Mouse (Mus musculus) forebrain, embryonic 13.5 days (tissue): ENCODE data around the gene Gm38100. TPM values are rescaled to one million over a fixed set of nuclear protein-coding genes. Genes with fewer than 3 reads are reported as not detected.

Experiments used
- ATAC-seq: fragments of 200-750 bp; cut with Nextera tagmentation; 2 replicates; pipeline ENCODE4 v1.8.0; 2017
- H3K27ac ChIP-seq: fragments of 300-500 bp; sonication (generic); 2 replicates; pipeline ENCODE4 v1.5.1; 2015; ENCODE audit warnings: inconsistent platforms, mild to moderate bottlenecking, moderate library complexity
- H3K27me3 ChIP-seq: fragments of 300-500 bp; sonication (generic); 2 replicates; pipeline ENCODE4 v1.6.1; 2015; ENCODE audit warnings: mild to moderate bottlenecking, inconsistent platforms
- H3K36me3 ChIP-seq: fragments of 300-500 bp; sonication (generic); 2 replicates; pipeline ENCODE4 v1.6.1; 2015; ENCODE audit warnings: mild to moderate bottlenecking, inconsistent platforms; ENCODE audit not compliant: poor library complexity, severe bottlenecking
- H3K4me1 ChIP-seq: fragments of 300-500 bp; sonication (generic); 2 replicates; pipeline ENCODE4 v1.6.1; 2015; ENCODE audit warnings: inconsistent platforms
- H3K4me2 ChIP-seq: fragments of 300-500 bp; sonication (generic); 2 replicates; pipeline ENCODE4 v1.6.1; 2015; ENCODE audit warnings: inconsistent platforms, mild to moderate bottlenecking, moderate library complexity
- H3K4me3 ChIP-seq: fragments of 300-500 bp; sonication (generic); 2 replicates; pipeline ENCODE4 v1.5.1; 2015; ENCODE audit warnings: mild to moderate bottlenecking, inconsistent platforms
- H3K9ac ChIP-seq: fragments of 300-500 bp; sonication (generic); 2 replicates; pipeline ENCODE4 v1.6.1; 2015; ENCODE audit warnings: mild to moderate bottlenecking, inconsistent platforms
- H3K9me3 ChIP-seq: fragments of 300-500 bp; sonication (generic); replicated peaks from 2 replicates; pipeline ENCODE4 v1.6.1; 2016; ENCODE audit warnings: inconsistent platforms
- WGBS: fragments of 180-500 bp; shearing (Covaris S2); methylation state at CpG from one replicate; pipeline ENCODE4 v1.1.7; 2015; 5-methylcytosine and 5-hydroxymethylcytosine counted together
- polyA plus RNA-seq: library from polyadenylated mRNA; unstranded; fragments of >200 nt; fragmentation: Nextera tagmentation; extraction: Ambion mirVana; gene quantifications from 2 replicates; pipeline ENCODE4 v1.2.1, GENCODE M21; 2015

The Gm38100 gene
- polyA plus RNA-seq, result 0.16 and 0.18 TPM in 2 replicates

GRCm38 (mm10) chr1:175920029-175920428, at the start of gene Gm38100:
Gm38100 (plus strand) TSS chr1:175920329.
- H3K9ac ChIP-seq, result no peak within 1 kb of the TSS
- no peaks in the 10 kb centered on the region for H3K4me1 ChIP-seq
- 90% methylated on average over 9 of the region's 9 CpGs for WGBS
- no peak within 1 kb of the TSS for H3K4me3 ChIP-seq
- ATAC-seq, result no peak
- no peaks in the 10 kb centered on the region for H3K27me3 ChIP-seq
- H3K36me3 ChIP-seq, result no peaks in the 10 kb centered on the region
- H3K9me3 ChIP-seq, result no peaks in the 10 kb centered on the region
- no peak within 1 kb of the TSS for H3K4me2 ChIP-seq
- no peak within 1 kb of the TSS for H3K27ac ChIP-seq

GRCm38 (mm10) chr1:175870716-175871115, 49.4 kb upstream of the Gm38100 start:
- Histone ChIP-seq H3K4me3 (no peak overlapping the region), H3K4me1 (no peaks in the 10 kb centered on the region), H3K9me3 (no peaks in the 10 kb centered on the region), H3K9ac (no peak overlapping the region), H3K27ac (no peak overlapping the region), H3K36me3 (no peaks in the 10 kb centered on the region), H3K4me2 (no peak overlapping the region), H3K27me3 (no peaks in the 10 kb centered on the region)
- 69% methylated on average over 3 of the region's 3 CpGs for WGBS
- no peak for ATAC-seq

GRCm38 (mm10) chr1:175872028-175872816, 47.9 kb upstream of the Gm38100 start:
- Histone ChIP-seq H3K9ac (no peak overlapping the region), H3K36me3 (no peaks in the 10 kb centered on the region), H3K4me3 (no peak overlapping the region), H3K27ac (no peak overlapping the region), H3K27me3 (no peaks in the 10 kb centered on the region), H3K4me1 (no peaks in the 10 kb centered on the region), H3K4me2 (no peak overlapping the region), H3K9me3 (no peaks in the 10 kb centered on the region)
- no peak for ATAC-seq
- 84% methylated on average over 6 of the region's 6 CpGs for WGBS

GRCm38 (mm10) chr1:175880453-175881296, 39.5 kb upstream of the Gm38100 start, which contains the start of gene Exo1:
Exo1 (plus strand) TSS chr1:175880581.
- peak within 1 kb of the TSS; percentile 75 for H3K9ac ChIP-seq
- H3K9me3 ChIP-seq, result no peaks in the 10 kb centered on the region
- WGBS, result under 1% methylated on average over 66 of the region's 66 CpGs
- H3K4me3 ChIP-seq, result peak within 1 kb of the TSS; percentile 81
- H3K4me2 ChIP-seq, result peak within 1 kb of the TSS; percentile 82
- ATAC-seq, result peak; percentile 98
- peaks cover 22% of the 10 kb centered on the region for H3K4me1 ChIP-seq
- H3K36me3 ChIP-seq, result peaks cover 24% of the 10 kb centered on the region
- no peaks in the 10 kb centered on the region for H3K27me3 ChIP-seq
- H3K27ac ChIP-seq, result peak within 1 kb of the TSS; percentile 61

DNA sequence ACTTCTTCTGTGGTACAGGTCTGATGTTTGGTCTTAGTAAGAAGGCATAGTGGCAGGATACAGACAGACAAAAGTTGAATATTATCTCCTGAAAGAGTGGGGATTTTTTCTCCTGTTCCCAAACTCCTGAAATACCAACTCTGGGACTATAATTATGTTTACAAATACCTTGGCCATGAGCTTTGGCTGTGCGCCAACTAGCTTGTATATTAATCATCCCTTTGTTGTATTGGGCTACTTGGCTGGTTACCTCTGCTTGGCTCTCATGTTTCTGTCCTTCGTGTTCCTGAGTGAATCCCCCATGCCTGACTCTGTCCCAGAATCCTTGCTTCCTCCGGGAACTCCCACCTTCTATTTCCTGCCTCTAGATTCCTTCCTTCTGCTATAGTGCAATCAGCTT, 36.7 kb upstream of the Gm38100 start:
- 81% methylated on average over 3 of the region's 3 CpGs for WGBS

GRCm38 (mm10) chr1:175893263-175893662, 26.9 kb upstream of the Gm38100 start:
- 88% methylated on average over 6 of the region's 6 CpGs for WGBS
- Histone ChIP-seq H3K27me3 (no peaks in the 10 kb centered on the region), H3K9me3 (no peaks in the 10 kb centered on the region), H3K4me1 (no peaks in the 10 kb centered on the region), H3K4me2 (no peak overlapping the region), H3K36me3 (peaks cover 56% of the 10 kb centered on the region), H3K9ac (no peak overlapping the region), H3K4me3 (no peak overlapping the region), H3K27ac (no peak overlapping the region)
- no peak for ATAC-seq

More for the DNA sequence above, 36.7 kb upstream of the Gm38100 start:
- no peak overlapping the region for H3K9ac ChIP-seq
- H3K4me3 ChIP-seq, result no peak overlapping the region
- H3K4me1 ChIP-seq, result peaks cover 22% of the 10 kb centered on the region
- H3K36me3 ChIP-seq, result peaks cover 41% of the 10 kb centered on the region
- peak overlapping the region; percentile 22; the same call in 1 of the 2 replicates for H3K4me2 ChIP-seq
- ATAC-seq, result no peak
- H3K27me3 ChIP-seq, result no peaks in the 10 kb centered on the region
- H3K27ac ChIP-seq, result no peak overlapping the region
- H3K9me3 ChIP-seq, result no peaks in the 10 kb centered on the region

GRCm38 (mm10) chr1:175893726-175894125, 26.4 kb upstream of the Gm38100 start:
- Histone ChIP-seq H3K27me3 (no peaks in the 10 kb centered on the region), H3K9ac (no peak overlapping the region), H3K4me3 (no peak overlapping the region), H3K9me3 (no peaks in the 10 kb centered on the region), H3K36me3 (peaks cover 56% of the 10 kb centered on the region), H3K27ac (no peak overlapping the region), H3K4me2 (no peak overlapping the region), H3K4me1 (no peaks in the 10 kb centered on the region)
- ATAC-seq, result no peak
- 94% methylated on average over 12 of the region's 12 CpGs for WGBS

- WGBS, result 87% methylated on average over 2 of the region's 2 CpGs
- ATAC-seq, result no peak
- H3K27me3 ChIP-seq, result no peaks in the 10 kb centered on the region
- no peak overlapping the region for H3K9ac ChIP-seq
- H3K4me1 ChIP-seq, result peaks cover 9% of the 10 kb centered on the region; the same call in 1 of the 2 replicates
- H3K9me3 ChIP-seq, result no peaks in the 10 kb centered on the region
- H3K27ac ChIP-seq, result no peak overlapping the region
- H3K36me3 ChIP-seq, result peaks cover 44% of the 10 kb centered on the region
- H3K4me2 ChIP-seq, result no peak overlapping the region
- H3K4me3 ChIP-seq, result no peak overlapping the region
These were observed 8.9 kb upstream of the Gm38100 start for GRCm38 (mm10) chr1:175911207-175911606.

GRCm38 (mm10) chr1:175912038-175912437, 8.1 kb upstream of the Gm38100 start:
- ATAC-seq, result no peak

DNA sequence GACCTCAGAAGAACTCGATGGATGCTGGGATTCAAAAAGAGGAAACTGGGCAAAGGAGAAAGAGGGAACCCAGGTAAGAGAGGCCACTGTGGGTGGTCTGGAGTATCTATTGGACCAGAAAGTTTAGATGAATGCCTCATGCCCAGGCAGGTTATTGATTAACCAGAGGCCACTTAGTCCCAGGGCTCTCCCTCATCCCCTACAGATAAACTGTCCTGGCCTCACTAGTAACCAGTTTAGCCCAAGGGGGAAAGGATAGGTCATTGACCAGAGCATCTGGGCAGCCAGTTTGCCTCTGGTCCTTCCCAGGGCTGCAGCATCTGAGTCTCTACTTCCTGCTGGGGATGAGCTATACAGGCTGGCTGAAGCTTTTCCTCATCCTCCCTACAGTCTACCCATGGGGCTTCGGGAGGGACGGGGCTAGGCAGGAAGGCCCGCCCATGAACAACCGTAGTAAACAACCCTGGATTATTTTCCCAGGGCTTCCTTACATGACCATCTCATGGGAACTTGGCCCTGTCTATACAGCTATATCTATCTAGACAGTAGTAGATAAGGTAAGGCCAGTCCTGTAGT, 6.3 kb upstream of the Gm38100 start:
- Histone ChIP-seq H3K27ac (no peak overlapping the region), H3K27me3 (no peaks in the 10 kb centered on the region), H3K4me3 (no peak overlapping the region), H3K4me1 (peaks cover 9% of the 10 kb centered on the region; the same call in 1 of the 2 replicates), H3K9ac (no peak overlapping the region), H3K36me3 (peaks cover 23% of the 10 kb centered on the region), H3K9me3 (no peaks in the 10 kb centered on the region), H3K4me2 (no peak overlapping the region)
- ATAC-seq, result no peak
- 83% methylated on average over 5 of the region's 5 CpGs for WGBS

More at GRCm38 (mm10) chr1:175912038-175912437, 8.1 kb upstream of the Gm38100 start:
- Histone ChIP-seq H3K9ac (no peak overlapping the region), H3K27ac (no peak overlapping the region), H3K4me1 (peaks cover 9% of the 10 kb centered on the region; the same call in 1 of the 2 replicates), H3K9me3 (no peaks in the 10 kb centered on the region), H3K4me3 (no peak overlapping the region), H3K4me2 (no peak overlapping the region), H3K27me3 (no peaks in the 10 kb centered on the region), H3K36me3 (peaks cover 38% of the 10 kb centered on the region)
- 86% methylated on average over 3 of the region's 3 CpGs for WGBS

GRCm38 (mm10) chr1:175921091-175921490, 962 bp downstream of the Gm38100 start:
- H3K4me2 ChIP-seq, result no peak overlapping the region
- H3K36me3 ChIP-seq, result no peaks in the 10 kb centered on the region
- H3K27me3 ChIP-seq, result no peaks in the 10 kb centered on the region
- no peak overlapping the region for H3K4me3 ChIP-seq
- no peak for ATAC-seq
- no peak overlapping the region for H3K9ac ChIP-seq
- H3K27ac ChIP-seq, result no peak overlapping the region
- no peaks in the 10 kb centered on the region for H3K9me3 ChIP-seq
- H3K4me1 ChIP-seq, result no peaks in the 10 kb centered on the region
- 88% methylated on average over 8 of the region's 8 CpGs for WGBS
